9 mouse cellular contexts compared by ENCODE assay signal in genomic region chr11:52086204-52086864, GRCm38 (mm10). TPM values are rescaled to one million over a fixed set of nuclear protein-coding genes. Genes with fewer than 3 reads are reported as not detected.
DNase-seq lines count a peak whose midpoint lies in the region; ATAC-seq lines count a peak whose summit lies in the region.
"Had no signal": no experiment of that assay in that cellular context is flagged by ENCODE, and none has a peak within 500 bp of the region (broad histone marks: within the 10 kb centered on the region; RNA-seq: fewer than 3 reads in every experiment).

No protein-coding gene starts in this region.

- H3K27me3 ChIP-seq in forebrain, embryonic 13.5 days, result no peaks in the 10 kb centered on the region
- H3K27me3 ChIP-seq in intestine, embryonic 15.5 days (replicated peaks), result no peaks in the 10 kb centered on the region
- no peaks in the 10 kb centered on the region for H3K27me3 ChIP-seq in midbrain, embryonic 12.5 days
- no peaks in the 10 kb centered on the region for H3K27me3 ChIP-seq in kidney, embryonic 16.5 days (ENCODE audit: insufficient read depth, low read length)

- ATAC-seq in forebrain, embryonic 13.5 days, result peak; percentile 70
- ATAC-seq in intestine, embryonic 15.5 days, result no peak
- ATAC-seq in midbrain, embryonic 12.5 days (ENCODE audit: low FRiP score, low read depth), result peak; percentile 47; the same call in 1 of the 2 replicates
- no peak for ATAC-seq in monocyte, adult 5-6 weeks (replicated peaks; ENCODE audit: insufficient number of reproducible peaks, low FRiP score, low TSS enrichment, poor library complexity, severe bottlenecking)
- no peak for ATAC-seq in kidney, embryonic 16.5 days (ENCODE audit: low FRiP score, low TSS enrichment)

- intact Hi-C loops in gastrocnemius, postnatal 36 days (cut with DNase I), result loop anchor here (5.0 kb wide), 1 partner anchor 64 kb away; no protein-coding TSS in a partner anchor

- H3K4me2 ChIP-seq in forebrain, embryonic 13.5 days, result peak overlapping the region; percentile 14; the same call in 1 of the 2 replicates
- H3K4me2 ChIP-seq in intestine, embryonic 15.5 days (replicated peaks), result peak overlapping the region; percentile 17; the same call in 1 of the 2 replicates
- H3K4me2 ChIP-seq in midbrain, embryonic 12.5 days (replicated peaks), result peak overlapping the region; percentile 6; the same call in 1 of the 2 replicates
- H3K4me2 ChIP-seq in kidney, embryonic 16.5 days (replicated peaks; ENCODE audit: low read depth, low read length), result no peak overlapping the region

- H3K9me3 ChIP-seq in forebrain, embryonic 13.5 days (replicated peaks), result no peaks in the 10 kb centered on the region
- no peaks in the 10 kb centered on the region for H3K9me3 ChIP-seq in intestine, embryonic 15.5 days
- no peaks in the 10 kb centered on the region for H3K9me3 ChIP-seq in midbrain, embryonic 12.5 days
- no peaks in the 10 kb centered on the region for H3K9me3 ChIP-seq in kidney, embryonic 16.5 days (ENCODE audit: low read length)

- 33% methylated on average over 9 of the region's 9 CpGs for WGBS in forebrain, embryonic 13.5 days
- 29% methylated on average over 9 of the region's 9 CpGs for WGBS in intestine, embryonic 15.5 days
- 34% methylated on average over 9 of the region's 9 CpGs for WGBS in midbrain, embryonic 12.5 days
- 57% methylated on average over 9 of the region's 9 CpGs for WGBS in kidney, embryonic 16.5 days

- no peaks in the 10 kb centered on the region for H3K36me3 ChIP-seq in forebrain, embryonic 13.5 days (ENCODE audit: poor library complexity, severe bottlenecking)
- H3K36me3 ChIP-seq in intestine, embryonic 15.5 days, result no peaks in the 10 kb centered on the region
- no peaks in the 10 kb centered on the region for H3K36me3 ChIP-seq in midbrain, embryonic 12.5 days
- no peaks in the 10 kb centered on the region for H3K36me3 ChIP-seq in kidney, embryonic 16.5 days (ENCODE audit: insufficient read depth, low read length)

- DNase-seq in cerebellum, postnatal 10 days, result peak; percentile 33 to 54
- no peak for DNase-seq in cerebellum, adult 9-10 months
- DNase-seq in gastrocnemius, postnatal 36 days, result no peak

- H3K4me3 ChIP-seq in forebrain, embryonic 13.5 days, result no peak overlapping the region
- no peak overlapping the region for H3K4me3 ChIP-seq in intestine, embryonic 15.5 days (replicated peaks)
- H3K4me3 ChIP-seq in midbrain, embryonic 12.5 days, result no peak overlapping the region
- no peak overlapping the region for H3K4me3 ChIP-seq in kidney, embryonic 16.5 days (ENCODE audit: low read length)

- peak overlapping the region; percentile 75 for H3K27ac ChIP-seq in forebrain, embryonic 13.5 days
- peak overlapping the region; percentile 28 for H3K27ac ChIP-seq in intestine, embryonic 15.5 days
- peak overlapping the region; percentile 46 for H3K27ac ChIP-seq in midbrain, embryonic 12.5 days (replicated peaks)
- no peak overlapping the region for H3K27ac ChIP-seq in kidney, embryonic 16.5 days (ENCODE audit: low read length)

- H3K9ac ChIP-seq in forebrain, embryonic 13.5 days, result peak overlapping the region; percentile 46
- H3K9ac ChIP-seq in intestine, embryonic 15.5 days, result no peak overlapping the region
- no peak overlapping the region for H3K9ac ChIP-seq in midbrain, embryonic 12.5 days (replicated peaks)
- H3K9ac ChIP-seq in kidney, embryonic 16.5 days (replicated peaks; ENCODE audit: low read length), result no peak overlapping the region; the same call in 1 of the 2 replicates

- H3K4me1 ChIP-seq in forebrain, embryonic 13.5 days, result peaks cover 18% of the 10 kb centered on the region
- H3K4me1 ChIP-seq in intestine, embryonic 15.5 days (replicated peaks), result peaks cover 7% of the 10 kb centered on the region; the same call in 1 of the 2 replicates
- peaks cover 13% of the 10 kb centered on the region for H3K4me1 ChIP-seq in midbrain, embryonic 12.5 days
- peaks cover 10% of the 10 kb centered on the region for H3K4me1 ChIP-seq in kidney, embryonic 16.5 days (ENCODE audit: insufficient read depth, low read length)

RNA-seq across cellular contexts. Expression of gene Ppp2ca, which starts 12.1 kb away (rescaled TPM):
- 108 and 112 TPM in 2 replicates for polyA plus RNA-seq in forebrain, embryonic 13.5 days (2015; fragmentation: Nextera tagmentation; extraction: Ambion mirVana)
- 64.8 and 69.3 TPM in 2 replicates for polyA plus RNA-seq in intestine, embryonic 15.5 days (2015; fragmentation: Nextera tagmentation; extraction: Ambion mirVana)
- 128 and 133 TPM in 2 replicates for polyA plus RNA-seq in midbrain, embryonic 12.5 days (2016; fragmentation: Nextera tagmentation; extraction: Ambion mirVana)
- 187 to 227 TPM (median 195 TPM) in 3 replicates for total RNA-seq in monocyte, adult 5-6 weeks (2017)
- 10 to 100 TPM; 37.0 to 44.3 TPM for total RNA-seq in gastrocnemius, postnatal 36 days (2021)
- 68.4 and 75.1 TPM in 2 replicates for polyA plus RNA-seq in kidney, embryonic 16.5 days (2015; fragmentation: Nextera tagmentation; extraction: Ambion mirVana)

RNA-seq across cellular contexts. Expression of gene Olfr1373, which starts 59.0 kb away (rescaled TPM):
- polyA plus RNA-seq in forebrain, embryonic 13.5 days (2015; fragmentation: Nextera tagmentation; extraction: Ambion mirVana), result not detected in 2 replicates
- not detected in 2 replicates for polyA plus RNA-seq in intestine, embryonic 15.5 days (2015; fragmentation: Nextera tagmentation; extraction: Ambion mirVana)
- not detected in 2 replicates for polyA plus RNA-seq in midbrain, embryonic 12.5 days (2016; fragmentation: Nextera tagmentation; extraction: Ambion mirVana)
- total RNA-seq in monocyte, adult 5-6 weeks (2017), result not detected in 3 replicates
- total RNA-seq in gastrocnemius, postnatal 36 days (2021), result not detected
- polyA plus RNA-seq in kidney, embryonic 16.5 days (2015; fragmentation: Nextera tagmentation; extraction: Ambion mirVana), result not detected in 2 replicates
- polyA plus RNA-seq: C2C12 had no signal

Comparison
In these comparisons a context has a peak if more than half of its experiments do, and no peak if none do; other contexts are left out.
1. DNase-seq: peak in cerebellum, postnatal 10 days (2 of 2); none in cerebellum, adult 9-10 months (single experiment) and gastrocnemius, postnatal 36 days (0 of 2).
2. ATAC-seq: peak in forebrain, embryonic 13.5 days (single experiment) and midbrain, embryonic 12.5 days (single experiment); none in intestine, embryonic 15.5 days (single experiment), monocyte, adult 5-6 weeks (single experiment) and kidney, embryonic 16.5 days (single experiment).